Mouse (Mus musculus) intestine, embryonic 14.5 days (tissue): ENCODE measurements at regions not wholly inside any gene's neighbourhood (a gene's known extent, or its start where the extent isn't known, plus 50 kb on each side); places are given as distances from the start of the nearest gene placed in this dataset.

Experiments
- ATAC-seq: fragments of 200-750 bp; cut with Nextera tagmentation; replicated peaks from 2 replicates; pipeline ENCODE4 v1.8.0; 2017; ENCODE audit warnings: low read depth, moderate number of reproducible peaks, moderate TSS enrichment, moderate library complexity; ENCODE audit not compliant: low FRiP score, low TSS enrichment
- DNase-seq: peaks from one replicate; pipeline ENCODE4 v3.0.0-alpha.2; 2018; ENCODE audit warnings: low spot score
- H3K27ac ChIP-seq: fragments of 300-500 bp; sonication (generic); 2 replicates; pipeline ENCODE4 v1.5.1; 2014; ENCODE audit warnings: low read depth, mild to moderate bottlenecking, control low read depth
- H3K27me3 ChIP-seq: fragments of 300-500 bp; sonication (generic); replicated peaks from 2 replicates; pipeline ENCODE4 v1.6.1; 2014; ENCODE audit warnings: low read length, control low read depth; ENCODE audit not compliant: control insufficient read depth, insufficient read depth
- H3K36me3 ChIP-seq: fragments of 300-500 bp; sonication (generic); 2 replicates; pipeline ENCODE4 v1.6.1; 2014; ENCODE audit warnings: low read length, control low read depth; ENCODE audit not compliant: control insufficient read depth, insufficient read depth
- H3K4me1 ChIP-seq: fragments of 300-500 bp; sonication (generic); replicated peaks from 2 replicates; pipeline ENCODE4 v1.6.1; 2014; ENCODE audit warnings: low read length, control low read depth, mixed read lengths; ENCODE audit not compliant: control insufficient read depth, insufficient read depth
- H3K4me2 ChIP-seq: fragments of 300-500 bp; sonication (generic); 2 replicates; pipeline ENCODE4 v1.6.1; 2014; ENCODE audit warnings: low read length
- H3K4me3 ChIP-seq: fragments of 300-500 bp; sonication (generic); 2 replicates; pipeline ENCODE4 v1.5.1; 2014; ENCODE audit warnings: low read depth, low read length, control low read depth, mixed read lengths
- H3K9ac ChIP-seq: fragments of 300-500 bp; sonication (generic); 2 replicates; pipeline ENCODE4 v1.6.1; 2014; ENCODE audit warnings: mild to moderate bottlenecking, low read length
- H3K9me3 ChIP-seq: fragments of 300-500 bp; sonication (generic); 2 replicates; pipeline ENCODE4 v1.6.1; 2016; ENCODE audit warnings: low read length, control low read depth; ENCODE audit not compliant: control insufficient read depth
- WGBS: fragments of 180-500 bp; shearing (Covaris S2); extraction: QIAGEN DNeasy Blood & Tissue Kit; methylation state at CpG from one replicate; pipeline ENCODE4 v1.1.7; 2014; 5-methylcytosine and 5-hydroxymethylcytosine counted together

DNA sequence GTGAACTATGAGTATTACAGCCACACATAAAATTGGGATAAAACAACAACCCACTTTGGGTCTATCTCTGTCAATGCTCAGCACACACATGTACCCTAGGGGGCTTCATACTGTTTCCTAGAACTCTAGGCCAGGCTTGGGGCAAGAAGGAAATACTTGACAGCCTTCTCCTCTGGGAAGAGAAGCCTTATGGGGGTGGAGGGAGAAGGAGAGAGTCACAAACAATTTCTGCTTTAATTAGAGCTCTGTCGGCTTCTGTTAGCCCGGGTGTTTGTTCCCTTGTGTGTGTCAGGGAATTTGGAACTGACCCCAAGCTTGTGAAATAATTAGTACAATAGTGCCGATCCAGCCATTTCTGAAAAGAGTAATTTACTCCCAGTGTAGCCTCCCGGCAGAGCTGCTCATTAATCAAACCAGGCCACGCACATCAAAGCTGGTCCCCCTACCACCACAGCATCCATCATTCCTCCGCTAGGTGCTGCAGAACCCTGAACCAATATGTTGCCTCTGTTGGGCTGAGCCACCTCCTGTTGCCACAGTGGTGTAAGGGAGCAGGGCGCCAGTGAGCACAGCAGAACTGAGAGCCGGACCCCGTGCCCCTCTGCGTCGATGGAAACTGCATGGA is 307.3 kb downstream of the Tmem114 start:
- Histone ChIP-seq H3K9me3 (no peaks in the 10 kb centered on the region), H3K27ac (no peak overlapping the region), H3K4me2 (no peak overlapping the region), H3K36me3 (no peaks in the 10 kb centered on the region), H3K4me1 (no peaks in the 10 kb centered on the region), H3K4me3 (no peak overlapping the region), H3K27me3 (no peaks in the 10 kb centered on the region), H3K9ac (no peak overlapping the region)
- no peak for DNase-seq
- no peak for ATAC-seq
- 52% methylated on average over 11 of the region's 11 CpGs for WGBS

- Histone ChIP-seq H3K27me3 (no peaks in the 10 kb centered on the region), H3K27ac (no peak overlapping the region), H3K4me2 (no peak overlapping the region), H3K4me1 (0 out of 2 replicates have a peak, but pooled peaks cover 5% of the 10 kb centered on the region), H3K9ac (no peak overlapping the region), H3K36me3 (no peaks in the 10 kb centered on the region), H3K4me3 (no peak overlapping the region), H3K9me3 (no peaks in the 10 kb centered on the region)
- no peak for DNase-seq
- WGBS: 32% methylated on average over 9 of the region's 9 CpGs
- no peak for ATAC-seq
Observed at GRCm38 (mm10) chr16:8111329-8112116, 313.4 kb downstream of the Tmem114 start.

GRCm38 (mm10) chr16:8108141-8109122 is 316.5 kb downstream of the Tmem114 start:
- no peak overlapping the region for H3K4me3 ChIP-seq
- H3K36me3 ChIP-seq: no peaks in the 10 kb centered on the region
- ATAC-seq: no peak
- WGBS: 48% methylated on average over 19 of the region's 19 CpGs
- DNase-seq: no peak
- no peak overlapping the region; the same call in 1 of the 2 replicates for H3K27ac ChIP-seq
- 0 out of 2 replicates have a peak, but pooled peaks cover 5% of the 10 kb centered on the region for H3K4me1 ChIP-seq
- no peak overlapping the region for H3K4me2 ChIP-seq
- no peaks in the 10 kb centered on the region for H3K9me3 ChIP-seq
- no peak overlapping the region for H3K9ac ChIP-seq
- H3K27me3 ChIP-seq: no peaks in the 10 kb centered on the region

GRCm38 (mm10) chr16:8079024-8079423 is 345.9 kb downstream of the Tmem114 start:
- no peaks in the 10 kb centered on the region for H3K9me3 ChIP-seq

DNA sequence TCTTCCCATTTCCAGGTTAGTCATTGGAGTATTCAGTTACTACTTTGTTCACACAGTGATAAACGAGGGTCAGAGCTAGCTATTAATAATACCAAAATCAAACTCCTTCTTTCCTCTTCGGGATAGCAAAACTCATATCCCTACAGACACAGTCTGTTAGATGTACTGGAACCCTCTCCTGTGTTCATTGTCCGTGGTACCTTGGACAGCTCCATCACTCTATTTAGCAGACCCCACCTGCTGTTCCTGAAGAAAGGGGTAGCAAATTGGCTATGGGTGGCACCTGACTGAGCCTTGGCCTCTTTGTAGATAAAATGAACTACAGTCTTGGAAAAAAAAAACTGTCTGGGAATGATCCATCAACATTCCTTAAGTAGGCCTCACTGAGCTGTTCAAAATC is 346.5 kb downstream of the Tmem114 start:
- Histone ChIP-seq H3K4me3 (no peak overlapping the region), H3K9me3 (no peaks in the 10 kb centered on the region), H3K36me3 (no peaks in the 10 kb centered on the region), H3K27me3 (no peaks in the 10 kb centered on the region), H3K27ac (no peak overlapping the region), H3K9ac (no peak overlapping the region), H3K4me2 (no peak overlapping the region), H3K4me1 (no peaks in the 10 kb centered on the region)
- DNase-seq (peak; percentile 54), ATAC-seq (no peak)
- 64% methylated on average over 3 of the region's 3 CpGs for WGBS

More at GRCm38 (mm10) chr16:8079024-8079423, 345.9 kb downstream of the Tmem114 start:
- Histone ChIP-seq H3K4me1 (no peaks in the 10 kb centered on the region), H3K36me3 (no peaks in the 10 kb centered on the region), H3K4me2 (no peak overlapping the region), H3K4me3 (no peak overlapping the region), H3K27me3 (no peaks in the 10 kb centered on the region), H3K9ac (no peak overlapping the region), H3K27ac (no peak overlapping the region)
- WGBS: 67% methylated on average over 2 of the region's 2 CpGs
- DNase-seq (no peak), ATAC-seq (no peak)

GRCm38 (mm10) chr16:8074729-8075128 is 350.2 kb downstream of the Tmem114 start:
- 69% methylated on average over 4 of the region's 4 CpGs for WGBS
- DNase-seq: no peak
- Histone ChIP-seq H3K4me3 (no peak overlapping the region), H3K27ac (no peak overlapping the region), H3K27me3 (no peaks in the 10 kb centered on the region), H3K9me3 (no peaks in the 10 kb centered on the region), H3K4me2 (no peak overlapping the region), H3K36me3 (no peaks in the 10 kb centered on the region), H3K4me1 (no peaks in the 10 kb centered on the region), H3K9ac (no peak overlapping the region)
- ATAC-seq: no peak

DNA sequence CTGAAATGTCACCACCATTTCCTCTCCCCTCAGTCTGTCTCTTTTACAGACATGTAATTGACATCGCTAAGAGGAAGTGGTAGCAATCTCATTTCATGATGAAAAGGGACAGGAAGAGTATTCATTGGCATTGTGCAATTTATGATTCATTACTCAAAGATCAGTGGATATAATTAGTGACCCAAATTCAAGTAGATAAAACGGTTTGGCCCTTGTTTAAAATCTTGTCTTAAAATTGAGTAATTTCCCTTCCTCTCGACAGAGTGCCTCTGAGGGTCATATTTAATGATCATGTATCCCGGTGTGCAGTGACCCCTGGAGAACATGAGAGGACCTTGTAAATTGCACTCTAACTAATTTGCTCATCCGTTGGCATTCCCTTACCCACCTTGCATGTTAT is 371.0 kb downstream of the Tmem114 start:
- H3K36me3 ChIP-seq: no peaks in the 10 kb centered on the region
- no peak overlapping the region for H3K27ac ChIP-seq
- no peak overlapping the region for H3K4me3 ChIP-seq
- 60% methylated on average over 5 of the region's 5 CpGs for WGBS
- DNase-seq (no peak), ATAC-seq (no peak)
- H3K4me2 ChIP-seq: no peak overlapping the region
- no peaks in the 10 kb centered on the region for H3K9me3 ChIP-seq
- no peaks in the 10 kb centered on the region for H3K4me1 ChIP-seq
- H3K27me3 ChIP-seq: no peaks in the 10 kb centered on the region
- no peak overlapping the region for H3K9ac ChIP-seq

- Histone ChIP-seq H3K27me3 (no peaks in the 10 kb centered on the region), H3K4me1 (no peaks in the 10 kb centered on the region), H3K9ac (no peak overlapping the region), H3K4me3 (no peak overlapping the region), H3K27ac (no peak overlapping the region), H3K4me2 (no peak overlapping the region), H3K9me3 (no peaks in the 10 kb centered on the region), H3K36me3 (no peaks in the 10 kb centered on the region)
- 77% methylated on average over 3 of the region's 3 CpGs for WGBS
- ATAC-seq: no peak
- DNase-seq: no peak
Observed at GRCm38 (mm10) chr16:8008966-8009365, 416.0 kb downstream of the Tmem114 start.
